Mouse (Mus musculus) urinary bladder, adult 18-20 months (tissue): ENCODE measurements at regions not wholly inside any gene's neighbourhood (a gene's known extent, or its start where the extent isn't known, plus 50 kb on each side); places are given as distances from the start of the nearest gene placed in this dataset.

ENCODE experiments used
- DNase-seq, 2 experiments: peaks; one replicate each; pipeline ENCODE4 v3.0.0; 2022; ENCODE audit warnings: low spot score in 2 of 2, mixed read lengths in 2 of 2

- no peak for DNase-seq
Measured at GRCm38 (mm10) chr4:26273754-26274153, 72.9 kb downstream of the Manea start.

- DNase-seq, result no peak
Measured at GRCm38 (mm10) chr4:26259230-26260029, 87.3 kb downstream of the Manea start.

GRCm38 (mm10) chr4:26255889-26256288 is 90.8 kb downstream of the Manea start:
- DNase-seq, result no peak

- DNase-seq, result peak; percentile 6 to 20
Measured at GRCm38 (mm10) chr4:26247925-26248856, 98.5 kb downstream of the Manea start.

- no peak for DNase-seq
Measured at GRCm38 (mm10) chr4:26223267-26223666, 123.4 kb downstream of the Manea start.
